28 mouse cellular contexts compared by ENCODE assay signal in genomic region chr17:75475985-75476384, GRCm38 (mm10). TPM values are rescaled to one million over a fixed set of nuclear protein-coding genes. Genes with fewer than 3 reads are reported as not detected.
A peak's percentile ranks its signal among the peaks of the same experiment; 100 is the strongest.
DNase-seq lines count a peak whose midpoint lies in the region; ATAC-seq and TF ChIP-seq lines count a peak whose summit lies in the region.
"Had no signal": no experiment of that assay in that cellular context is flagged by ENCODE, and none has a peak within 500 bp of the region (broad histone marks: within the 10 kb centered on the region; RNA-seq: fewer than 3 reads in every experiment).

No protein-coding gene starts in this region.

- no peak overlapping the region for H3K9ac ChIP-seq in heart, adult 2 months (ENCODE audit: low read depth, low read length)
- no peak overlapping the region for H3K9ac ChIP-seq in liver, embryonic 12.5 days
- H3K9ac ChIP-seq: embryonic facial prominence, embryonic 13.5 days; forebrain, embryonic 12.5 days; forebrain, embryonic 15.5 days; heart, embryonic 12.5 days; heart, embryonic 15.5 days; hindbrain, embryonic 14.5 days had no signal

- peak; percentile 74 for ATAC-seq in liver, embryonic 12.5 days
- ATAC-seq in megakaryocyte-erythroid progenitor cell, adult 5-6 weeks (replicated peaks; ENCODE audit: low FRiP score, low TSS enrichment, poor library complexity, severe bottlenecking) = peak; percentile 50; the same call in 1 of the 2 replicates
- ATAC-seq: forebrain, embryonic 15.5 days; hindbrain, postnatal 0 days; inflammation-experienced regulatory T-cells, adult 6 months had no signal

- H3K27ac ChIP-seq in heart, adult 2 months = no peak overlapping the region
- no peak overlapping the region for H3K27ac ChIP-seq in liver, embryonic 12.5 days
- H3K27ac ChIP-seq: embryonic facial prominence, embryonic 10.5 days; embryonic facial prominence, embryonic 13.5 days; forebrain, embryonic 12.5 days; forebrain, embryonic 15.5 days; heart, embryonic 15.5 days; hindbrain, embryonic 14.5 days; hindbrain, postnatal 0 days had no signal

- H3K9me3 ChIP-seq in liver, embryonic 12.5 days (replicated peaks) = no peaks in the 10 kb centered on the region
- H3K9me3 ChIP-seq: embryonic facial prominence, embryonic 10.5 days; embryonic facial prominence, embryonic 13.5 days; forebrain, embryonic 12.5 days; forebrain, embryonic 15.5 days; heart, embryonic 12.5 days; heart, embryonic 15.5 days had no signal

- no peak for TF ChIP-seq POLR2A in heart, adult 2 months (IDR thresholded peaks at IDR 0.05; ENCODE audit: insufficient read depth, low read depth, low read length)

- H3K36me3 ChIP-seq in heart, adult 2 months (ENCODE audit: control insufficient read depth, insufficient read depth, low read length) = peaks cover 24% of the 10 kb centered on the region
- no peaks in the 10 kb centered on the region for H3K36me3 ChIP-seq in liver, embryonic 12.5 days
- H3K36me3 ChIP-seq: embryonic facial prominence, embryonic 10.5 days; embryonic facial prominence, embryonic 13.5 days; forebrain, embryonic 12.5 days; forebrain, embryonic 15.5 days; heart, embryonic 12.5 days; heart, embryonic 15.5 days had no signal

- H3K4me2 ChIP-seq in liver, embryonic 12.5 days = no peak overlapping the region
- H3K4me2 ChIP-seq: embryonic facial prominence, embryonic 13.5 days; forebrain, embryonic 12.5 days; forebrain, embryonic 15.5 days; heart, embryonic 12.5 days; heart, embryonic 15.5 days; hindbrain, embryonic 14.5 days had no signal

- H3K4me1 ChIP-seq in heart, adult 2 months (ENCODE audit: control insufficient read depth, insufficient read depth, low read length) = peaks cover 9% of the 10 kb centered on the region
- peaks cover 22% of the 10 kb centered on the region for H3K4me1 ChIP-seq in liver, embryonic 12.5 days
- H3K4me1 ChIP-seq: embryonic facial prominence, embryonic 10.5 days; forebrain, embryonic 12.5 days had no signal

- H3K79me2 ChIP-seq in heart, adult 2 months (replicated peaks; ENCODE audit: control insufficient read depth, insufficient read depth, low read length) = no peaks in the 10 kb centered on the region

- no peak for TF ChIP-seq CTCF in heart, adult 2 months (IDR thresholded peaks at IDR 0.05)

- 87% methylated on average over 1 of the region's 1 CpGs for WGBS in heart, adult 2 months
- WGBS in liver, embryonic 12.5 days (ENCODE audit: insufficient replicate concordance) = 45% methylated on average over 1 of the region's 1 CpGs

- intact Hi-C loops in heart, adult 2 months (cut with DNase I) = no loop called here

- DNase-seq in heart, adult 11 months = peak; percentile 57
- DNase-seq in heart, adult 2 months = no peak
- no peak for DNase-seq in liver
- no peak for DNase-seq in kidney, adult 11 months
- DNase-seq: adrenal gland, adult 2 months; adrenal gland, postnatal 14 days; B cell, adult 2 months; cerebellum, adult 11-12 months; cerebellum, adult 8-10 months; cerebellum, postnatal 10 days; cerebellum, postnatal 36 days; embryo, embryonic 11 days; gastrocnemius, postnatal 25 days; heart, postnatal 10 days; heart, postnatal 4 days had no signal

- H3K27me3 ChIP-seq in heart, adult 2 months (ENCODE audit: control insufficient read depth, insufficient read depth, low read length) = no peaks in the 10 kb centered on the region
- no peaks in the 10 kb centered on the region for H3K27me3 ChIP-seq in liver, embryonic 12.5 days (replicated peaks)
- H3K27me3 ChIP-seq: embryonic facial prominence, embryonic 13.5 days; forebrain, embryonic 12.5 days; forebrain, embryonic 15.5 days; heart, embryonic 12.5 days; heart, embryonic 15.5 days had no signal

- H3K4me3 ChIP-seq in heart, adult 2 months = no peak overlapping the region
- no peak overlapping the region for H3K4me3 ChIP-seq in liver, embryonic 12.5 days
- H3K4me3 ChIP-seq: embryonic facial prominence, embryonic 10.5 days; embryonic facial prominence, embryonic 13.5 days; erythroblast, embryonic 14.5 days; forebrain, embryonic 12.5 days; forebrain, embryonic 15.5 days; heart, embryonic 12.5 days; heart, embryonic 15.5 days had no signal

- TF ChIP-seq EP300 in heart, adult 2 months (IDR thresholded peaks at IDR 0.05; ENCODE audit: insufficient read depth, low read depth, low read length) = no peak

RNA-seq across cellular contexts. Expression of gene Rasgrp3, which starts 40.3 kb away (rescaled TPM):
- total RNA-seq in heart, adult 2 months (2021) = 10 to 100 TPM; 27.2 to 27.4 TPM
- 10.4 and 28.1 TPM in 2 replicates for polyA plus RNA-seq in heart, adult 2 months (2012; rRNA removed)
- polyA plus RNA-seq in liver, embryonic 12.5 days (2016; fragmentation: Nextera tagmentation; extraction: Ambion mirVana) = 6.3 and 6.6 TPM in 2 replicates
- total RNA-seq in megakaryocyte-erythroid progenitor cell, adult 5-6 weeks (2014; fragmentation: Nextera tagmentation) = not detected in 2 replicates
- total RNA-seq in megakaryocyte-erythroid progenitor cell, adult 5-6 weeks (2017) = not detected in 2 replicates
- total RNA-seq: MEL had no signal
- polyA plus RNA-seq: erythroblast, embryonic 14.5 days had no signal

Comparison
In these comparisons a context has a peak if more than half of its experiments do, and no peak if none do; other contexts are left out.
1. RNA of gene Rasgrp3, which starts 40.3 kb away (total RNA-seq): 27.2 to 27.4 TPM in heart, adult 2 months; not detected in megakaryocyte-erythroid progenitor cell, adult 5-6 weeks; every median in the first group is over 10 times any median in the second.